Mouse (Mus musculus) stomach, embryonic 16.5 days (tissue): ENCODE data around the gene Atg7. TPM values are rescaled to one million over a fixed set of nuclear protein-coding genes. Genes with fewer than 3 reads are reported as not detected.

Experiments used
- ATAC-seq: fragments of 200-750 bp; cut with Nextera tagmentation; 2 replicates; pipeline ENCODE4 v1.8.0; 2017; ENCODE audit warnings: moderate number of reproducible peaks, moderate TSS enrichment; ENCODE audit not compliant: insufficient read depth, low FRiP score
- H3K27ac ChIP-seq: fragments of 300-500 bp; sonication (generic); 2 replicates; pipeline ENCODE4 v1.5.1; 2014; ENCODE audit warnings: low read length
- H3K27me3 ChIP-seq: fragments of 300-500 bp; sonication (generic); 2 replicates; pipeline ENCODE4 v1.6.1; 2014; ENCODE audit warnings: low read length, control low read depth, mixed read lengths; ENCODE audit not compliant: control insufficient read depth, insufficient read depth
- H3K36me3 ChIP-seq: fragments of 300-500 bp; sonication (generic); 2 replicates; pipeline ENCODE4 v1.6.1; 2014; ENCODE audit warnings: low read length; ENCODE audit not compliant: control insufficient read depth, insufficient read depth
- H3K4me1 ChIP-seq: fragments of 300-500 bp; sonication (generic); 2 replicates; pipeline ENCODE4 v1.6.1; 2014; ENCODE audit warnings: low read length, control low read depth, mixed read lengths; ENCODE audit not compliant: control insufficient read depth, insufficient read depth
- H3K4me2 ChIP-seq: fragments of 300-500 bp; sonication (generic); 2 replicates; pipeline ENCODE4 v1.6.1; 2014; ENCODE audit warnings: low read depth, low read length, mixed read lengths
- H3K4me3 ChIP-seq: fragments of 300-500 bp; sonication (generic); replicated peaks from 2 replicates; pipeline ENCODE4 v1.5.1; 2014; ENCODE audit warnings: mild to moderate bottlenecking, low read length
- H3K9ac ChIP-seq: fragments of 300-500 bp; sonication (generic); 2 replicates; pipeline ENCODE4 v1.6.1; 2014; ENCODE audit warnings: low read length
- H3K9me3 ChIP-seq: fragments of 300-500 bp; sonication (generic); replicated peaks from 2 replicates; pipeline ENCODE4 v1.6.1; 2016; ENCODE audit warnings: low read length, control low read depth; ENCODE audit not compliant: control insufficient read depth
- WGBS: fragments of 180-500 bp; shearing (Covaris S2); extraction: QIAGEN DNeasy Blood & Tissue Kit; methylation state at CpG from one replicate; pipeline ENCODE4 v1.1.7; 2014; 5-methylcytosine and 5-hydroxymethylcytosine counted together
- polyA plus RNA-seq: library from polyadenylated mRNA; unstranded; fragments of >200 nt; fragmentation: Nextera tagmentation; extraction: Ambion mirVana; gene quantifications from 2 replicates; pipeline ENCODE4 v1.2.1, GENCODE M21; 2015

Atg7 gene
- polyA plus RNA-seq, 1 experiment from 2014 or later = 21.9 TPM

DNA sequence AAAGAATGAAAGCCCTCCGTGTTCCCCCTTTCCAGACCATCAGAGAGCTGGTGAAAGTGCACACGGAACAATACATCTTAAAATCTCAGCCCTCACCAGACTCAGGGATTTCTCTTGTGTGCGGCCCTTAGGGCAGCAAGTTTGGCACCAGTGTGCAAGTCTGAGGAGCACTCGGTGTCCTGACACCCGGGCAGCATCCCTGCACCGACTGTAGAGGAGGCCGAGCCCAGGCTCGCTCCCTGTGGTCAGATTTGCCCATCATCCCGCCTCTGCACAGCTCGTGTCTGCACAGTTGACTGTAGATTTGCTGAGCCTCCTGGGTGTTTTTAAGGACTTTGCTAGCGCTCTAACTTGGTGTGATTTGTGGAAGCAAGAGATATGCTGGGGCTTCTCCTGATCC lies 94.3 kb downstream of the Atg7 start:
- H3K27ac ChIP-seq = no peak overlapping the region
- H3K4me1 ChIP-seq = peaks cover 7% of the 10 kb centered on the region; the same call in 1 of the 2 replicates
- WGBS = 84% methylated on average over 11 of the region's 11 CpGs
- H3K9me3 ChIP-seq = no peaks in the 10 kb centered on the region
- no peaks in the 10 kb centered on the region for H3K36me3 ChIP-seq
- no peak for ATAC-seq
- H3K9ac ChIP-seq = no peak overlapping the region
- H3K27me3 ChIP-seq = no peaks in the 10 kb centered on the region; the same call in 1 of the 2 replicates
- no peak overlapping the region for H3K4me2 ChIP-seq
- H3K4me3 ChIP-seq = no peak overlapping the region

DNA sequence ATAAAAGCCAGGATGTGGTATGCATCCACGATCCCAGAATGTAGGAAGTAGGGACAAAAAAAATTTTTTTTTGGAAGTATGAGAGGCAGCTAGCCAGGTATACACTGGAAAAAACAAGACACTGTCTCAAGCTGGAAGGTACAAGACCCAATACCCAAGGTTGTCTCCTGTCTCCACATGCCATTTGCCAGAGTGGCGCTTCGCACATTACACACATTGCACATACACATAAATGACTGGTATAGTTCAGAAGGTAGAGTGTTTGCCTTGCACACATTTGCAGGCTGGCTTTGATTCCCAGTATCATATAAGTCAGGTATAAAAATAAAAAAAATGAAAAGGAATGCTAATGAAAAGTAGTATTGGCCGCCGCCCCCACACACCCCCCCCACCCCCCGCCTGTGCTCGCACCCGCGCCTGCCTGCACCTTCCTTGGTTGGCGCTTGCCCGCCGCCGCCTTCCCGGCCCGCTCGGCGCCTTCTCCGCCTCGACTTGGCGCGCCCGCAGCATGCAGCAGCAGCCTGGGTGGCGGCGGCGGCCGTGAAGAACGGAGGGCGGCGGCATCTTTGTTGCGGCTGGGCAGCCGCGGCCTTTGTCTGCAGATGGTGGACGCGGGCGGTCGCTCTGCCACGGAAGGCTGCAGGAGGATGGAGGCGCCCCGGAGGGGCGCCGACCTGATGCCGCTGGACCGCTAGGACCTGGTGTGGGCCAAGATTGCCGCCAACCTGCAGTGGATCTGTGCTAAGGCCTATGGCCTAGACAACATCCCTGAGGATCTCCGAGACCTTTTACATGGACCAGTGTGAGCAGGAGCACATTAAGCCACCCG lies 95.2 kb downstream of the Atg7 start:
- H3K9ac ChIP-seq = peak overlapping the region; percentile 74
- ATAC-seq = no peak; the same call in 1 of the 2 replicates
- H3K9me3 ChIP-seq = no peaks in the 10 kb centered on the region
- 14% methylated on average over 45 of the region's 46 CpGs for WGBS
- no peaks in the 10 kb centered on the region; the same call in 1 of the 2 replicates for H3K27me3 ChIP-seq
- peaks cover 7% of the 10 kb centered on the region; the same call in 1 of the 2 replicates for H3K4me1 ChIP-seq
- H3K27ac ChIP-seq = no peak overlapping the region
- H3K4me2 ChIP-seq = peak overlapping the region; percentile 60
- no peaks in the 10 kb centered on the region for H3K36me3 ChIP-seq
- peak overlapping the region; percentile 36 for H3K4me3 ChIP-seq

DNA sequence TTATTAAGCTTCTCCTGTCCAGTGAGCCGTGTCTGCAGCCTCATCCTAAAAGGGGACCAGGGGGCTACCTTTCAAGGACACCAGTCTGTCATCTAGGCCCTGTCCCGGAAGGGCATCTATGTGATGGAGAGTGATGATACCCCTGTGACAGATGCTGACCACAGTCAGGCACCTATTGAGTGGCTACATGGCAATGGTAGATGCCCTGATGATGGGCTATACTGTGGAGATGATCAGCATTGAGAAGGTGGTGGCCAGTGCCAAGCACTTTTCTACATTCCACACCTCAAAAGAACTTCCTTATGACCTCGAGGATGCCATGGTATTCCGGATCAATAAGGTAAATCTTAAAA lies 95.8 kb downstream of the Atg7 start:
- Histone ChIP-seq H3K4me3 (peak overlapping the region; percentile 36; the same call in 1 of the 2 replicates), H3K4me2 (peak overlapping the region; percentile 60; the same call in 1 of the 2 replicates), H3K9me3 (no peaks in the 10 kb centered on the region), H3K9ac (peak overlapping the region; percentile 74; the same call in 1 of the 2 replicates), H3K27me3 (no peaks in the 10 kb centered on the region; the same call in 1 of the 2 replicates), H3K27ac (no peak overlapping the region), H3K36me3 (no peaks in the 10 kb centered on the region), H3K4me1 (peaks cover 7% of the 10 kb centered on the region; the same call in 1 of the 2 replicates)
- WGBS = 80% methylated on average over 4 of the region's 4 CpGs
- ATAC-seq = no peak

- H3K27me3 ChIP-seq = no peaks in the 10 kb centered on the region; the same call in 1 of the 2 replicates
- H3K27ac ChIP-seq = no peak overlapping the region
- 88% methylated on average over 12 of the region's 12 CpGs for WGBS
- no peak overlapping the region for H3K9ac ChIP-seq
- no peaks in the 10 kb centered on the region for H3K36me3 ChIP-seq
- H3K4me1 ChIP-seq = peaks cover 7% of the 10 kb centered on the region; the same call in 1 of the 2 replicates
- no peak for ATAC-seq
- no peak overlapping the region for H3K4me2 ChIP-seq
- no peak overlapping the region for H3K4me3 ChIP-seq
- H3K9me3 ChIP-seq = no peaks in the 10 kb centered on the region
Observed at GRCm38 (mm10) chr6:114742209-114743003, 99.5 kb downstream of the Atg7 start.

DNA sequence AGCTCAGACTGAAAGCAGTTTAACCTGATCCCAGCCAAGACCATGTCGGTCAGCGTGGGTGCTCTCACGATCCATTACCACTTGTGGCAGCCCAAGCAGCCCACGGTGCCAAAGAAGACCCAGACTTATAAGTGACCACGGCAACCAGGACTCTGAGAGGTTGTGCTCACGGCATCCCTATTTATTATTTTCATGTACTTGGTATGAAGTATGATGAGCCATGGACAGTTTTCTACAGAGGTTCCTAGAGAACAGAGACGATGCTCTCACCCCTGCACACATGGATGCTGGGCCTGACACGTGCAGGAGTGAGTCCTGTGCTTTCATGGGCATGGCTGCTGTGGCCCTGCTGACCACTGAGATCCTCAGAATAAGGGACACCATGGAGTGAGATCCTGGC lies 100.2 kb downstream of the Atg7 start:
- Histone ChIP-seq H3K4me2 (no peak overlapping the region), H3K27ac (no peak overlapping the region), H3K4me3 (no peak overlapping the region), H3K9me3 (no peaks in the 10 kb centered on the region), H3K27me3 (no peaks in the 10 kb centered on the region), H3K36me3 (no peaks in the 10 kb centered on the region), H3K4me1 (peaks cover 4% of the 10 kb centered on the region; the same call in 1 of the 2 replicates), H3K9ac (no peak overlapping the region)
- 89% methylated on average over 8 of the region's 8 CpGs for WGBS
- no peak for ATAC-seq

DNA sequence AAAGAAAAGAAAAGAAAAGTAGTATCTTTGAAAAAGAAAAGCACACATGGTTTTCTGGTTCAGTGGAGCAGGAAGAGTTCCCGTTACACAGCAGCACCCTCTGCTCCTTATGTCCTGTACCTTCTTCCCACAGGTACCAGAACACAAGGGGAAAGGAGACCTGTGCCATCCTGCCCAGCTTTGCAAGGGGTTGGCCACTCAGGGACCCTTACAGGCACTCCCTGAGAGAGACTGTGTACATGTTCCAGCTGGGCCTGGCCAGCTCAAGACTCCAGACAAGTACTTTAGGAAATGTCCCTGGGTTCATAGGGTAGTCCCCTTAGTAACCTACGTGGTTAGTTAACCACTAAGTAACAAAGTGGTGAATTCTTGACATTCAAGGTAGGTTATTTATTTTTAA lies 100.9 kb downstream of the Atg7 start:
- Histone ChIP-seq H3K4me2 (no peak overlapping the region), H3K9me3 (no peaks in the 10 kb centered on the region), H3K27me3 (no peaks in the 10 kb centered on the region), H3K27ac (no peak overlapping the region), H3K9ac (no peak overlapping the region), H3K4me3 (no peak overlapping the region), H3K36me3 (no peaks in the 10 kb centered on the region), H3K4me1 (no peaks in the 10 kb centered on the region)
- ATAC-seq = no peak
- WGBS = 87% methylated on average over 2 of the region's 2 CpGs

DNA sequence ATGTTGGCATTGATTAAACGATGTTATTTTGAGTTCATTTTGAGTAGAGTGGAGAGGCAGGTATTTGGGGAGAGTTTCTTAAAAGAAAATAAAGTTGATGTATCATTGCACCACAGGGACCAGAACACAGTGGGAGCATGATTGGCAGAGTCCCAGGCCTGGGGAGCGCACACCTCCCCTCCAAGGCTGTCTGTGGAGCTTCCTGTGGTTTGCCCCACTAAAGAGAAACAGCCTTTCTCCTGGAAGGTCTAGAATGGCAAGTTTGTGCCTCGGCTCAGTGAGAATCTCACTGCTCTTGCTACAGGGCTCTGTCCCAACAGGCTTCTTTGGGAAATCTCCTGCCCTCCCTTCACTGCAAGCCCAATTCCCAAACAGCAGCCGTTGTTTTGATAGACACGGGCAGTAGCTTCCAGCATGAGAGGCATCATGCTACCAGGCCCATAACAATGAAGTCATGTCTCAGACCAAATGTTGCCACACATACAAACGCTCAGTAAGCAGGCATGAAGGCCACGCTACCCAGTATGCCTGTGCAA lies 103.6 kb downstream of the Atg7 start:
- Histone ChIP-seq H3K9me3 (no peaks in the 10 kb centered on the region), H3K4me1 (no peaks in the 10 kb centered on the region), H3K27me3 (no peaks in the 10 kb centered on the region), H3K36me3 (no peaks in the 10 kb centered on the region), H3K4me3 (no peak overlapping the region), H3K4me2 (no peak overlapping the region), H3K27ac (no peak overlapping the region), H3K9ac (no peak overlapping the region)
- 80% methylated on average over 7 of the region's 7 CpGs for WGBS
- no peak for ATAC-seq

DNA sequence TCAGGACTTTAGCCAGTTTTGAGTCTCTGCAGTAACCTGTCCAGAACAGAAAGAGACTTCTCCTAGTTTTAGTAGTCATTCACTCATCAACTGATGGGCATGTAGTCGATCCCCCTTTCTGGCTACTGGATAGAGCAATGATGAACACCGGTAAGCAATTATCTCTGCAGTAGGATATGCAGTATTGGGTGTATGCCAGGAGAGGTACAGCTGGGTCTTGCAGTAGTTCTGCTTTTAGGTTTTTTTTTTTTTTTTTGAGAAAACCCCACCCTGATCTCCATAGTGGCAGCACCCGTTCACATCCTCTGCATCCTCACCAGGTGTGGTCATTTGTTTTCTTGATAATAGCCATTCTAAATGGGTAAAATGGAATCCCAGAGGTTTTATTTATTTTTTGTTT lies 105.5 kb downstream of the Atg7 start:
- no peak for ATAC-seq
- no peak overlapping the region for H3K27ac ChIP-seq
- H3K4me2 ChIP-seq = no peak overlapping the region
- no peak overlapping the region for H3K9ac ChIP-seq
- H3K9me3 ChIP-seq = no peaks in the 10 kb centered on the region
- H3K4me1 ChIP-seq = no peaks in the 10 kb centered on the region
- H3K36me3 ChIP-seq = no peaks in the 10 kb centered on the region
- H3K4me3 ChIP-seq = no peak overlapping the region
- WGBS = 91% methylated on average over 3 of the region's 3 CpGs
- no peaks in the 10 kb centered on the region for H3K27me3 ChIP-seq

- WGBS = 90% methylated on average over 3 of the region's 3 CpGs
- ATAC-seq = no peak
Observed at GRCm38 (mm10) chr6:114748882-114749281, 106.0 kb downstream of the Atg7 start.

More at GRCm38 (mm10) chr6:114748882-114749281, 106.0 kb downstream of the Atg7 start:
- H3K27ac ChIP-seq = no peak overlapping the region
- H3K4me1 ChIP-seq = no peaks in the 10 kb centered on the region
- H3K4me2 ChIP-seq = no peak overlapping the region
- H3K9ac ChIP-seq = no peak overlapping the region
- H3K36me3 ChIP-seq = no peaks in the 10 kb centered on the region
- H3K4me3 ChIP-seq = no peak overlapping the region
- no peaks in the 10 kb centered on the region for H3K9me3 ChIP-seq
- H3K27me3 ChIP-seq = no peaks in the 10 kb centered on the region
